Mouse (Mus musculus) liver, embryonic 14.5 days (tissue): Measurements from ENCODE around the gene Trib3. TPM values are rescaled to one million over a fixed set of nuclear protein-coding genes. Genes with fewer than 3 reads are reported as not detected.
"Not testable (repeated sequence)": the region's sequence is repeated elsewhere in the genome, so short reads cannot be mapped to it uniquely, and the experiment has no call there.

Experiments used
- ATAC-seq: fragments of 200-750 bp; cut with Nextera tagmentation; 2 replicates; pipeline ENCODE4 v1.8.0; 2017; ENCODE audit warnings: moderate number of reproducible peaks, mild to moderate bottlenecking, moderate library complexity; ENCODE audit not compliant: insufficient read depth
- DNase-seq, 3 experiments: peaks; one replicate each; pipeline ENCODE4 v3.0.0-alpha.2; 2012 to 2013; ENCODE audit warnings: low read depth in 3 of 3, low spot score in 3 of 3
- H3K27ac ChIP-seq: fragments of 300-500 bp; sonication (generic); 2 replicates; pipeline ENCODE4 v1.5.1; 2014; ENCODE audit warnings: moderate library complexity, mild to moderate bottlenecking, control low read depth, inconsistent platforms
- H3K27me3 ChIP-seq: fragments of 300-500 bp; sonication (generic); 2 replicates; pipeline ENCODE4 v1.6.1; 2014; ENCODE audit warnings: mild to moderate bottlenecking, low read length, moderate library complexity; ENCODE audit not compliant: control insufficient read depth, insufficient read depth
- H3K36me3 ChIP-seq: fragments of 300-500 bp; sonication (generic); replicated peaks from 2 replicates; pipeline ENCODE4 v1.6.1; 2014; ENCODE audit warnings: low read depth; ENCODE audit not compliant: control insufficient read depth, insufficient read depth
- H3K4me1 ChIP-seq, 2 experiments: fragments of 200-500 bp in 1 of 2; fragments of 300-500 bp in 1 of 2; sonication (generic) in 1 of 2; replicated peaks; 2 replicates each; pipeline ENCODE4 v1.6.1; 2012 to 2014; ENCODE audit warnings: antibody characterized with exemption in 1 of 2, inconsistent platforms in 1 of 2, low read length in 1 of 2; ENCODE audit not compliant: control insufficient read depth in 2 of 2, insufficient read depth in 2 of 2
- H3K4me2 ChIP-seq: fragments of 300-500 bp; sonication (generic); 2 replicates; pipeline ENCODE4 v1.6.1; 2014; ENCODE audit warnings: low read depth, mild to moderate bottlenecking, control low read depth, moderate library complexity
- H3K4me3 ChIP-seq, 2 experiments: fragments of 200-500 bp in 1 of 2; fragments of 300-500 bp in 1 of 2; sonication (generic) in 1 of 2; 2 replicates each; pipeline ENCODE4 v1.5.1; 2012 to 2014; ENCODE audit warnings: low read depth in 2 of 2, low read length in 2 of 2, mild to moderate bottlenecking in 2 of 2, control low read depth in 1 of 2, inconsistent platforms in 1 of 2, moderate library complexity in 1 of 2; ENCODE audit not compliant: insufficient read depth in 1 of 2
- H3K9ac ChIP-seq: fragments of 300-500 bp; sonication (generic); replicated peaks from 2 replicates; pipeline ENCODE4 v1.6.1; 2014; ENCODE audit warnings: mild to moderate bottlenecking, control low read depth, moderate library complexity
- H3K9me3 ChIP-seq: fragments of 300-500 bp; sonication (generic); 2 replicates; pipeline ENCODE4 v1.6.1; 2016; ENCODE audit warnings: low read length, mixed read lengths; ENCODE audit not compliant: control insufficient read depth
- CTCF ChIP-seq: IDR thresholded peaks from 2 replicates; pipeline ENCODE4 v1.5.1; 2016; ENCODE audit warnings: antibody characterized with exemption, low read depth, control low read depth
- EP300 ChIP-seq: IDR thresholded peaks from 2 replicates; pipeline ENCODE4 v1.6.1; 2016; ENCODE audit warnings: antibody characterized with exemption, low read depth
- WGBS: fragments of 180-500 bp; shearing (Covaris S2); extraction: QIAGEN DNeasy Blood & Tissue Kit; methylation state at CpG from one replicate; pipeline ENCODE4 v1.1.7; 2014; ENCODE audit not compliant: insufficient replicate concordance; 5-methylcytosine and 5-hydroxymethylcytosine counted together
- polyA plus RNA-seq, 2 experiments: library from polyadenylated mRNA; depleted of rRNA in 1 of 2; stranded (reverse) in 1 of 2; unstranded in 1 of 2; fragments of >200 nt; fragmentation: Nextera tagmentation in 1 of 2; extraction: Ambion mirVana in 1 of 2; gene quantifications; 2 replicates each; pipeline versions ENCODE4 v1.2.1 to v1.2.3; 2012 to 2014

Trib3 gene
- polyA plus RNA-seq, 2 experiments: 0.70 to 0.77 TPM

DNA sequence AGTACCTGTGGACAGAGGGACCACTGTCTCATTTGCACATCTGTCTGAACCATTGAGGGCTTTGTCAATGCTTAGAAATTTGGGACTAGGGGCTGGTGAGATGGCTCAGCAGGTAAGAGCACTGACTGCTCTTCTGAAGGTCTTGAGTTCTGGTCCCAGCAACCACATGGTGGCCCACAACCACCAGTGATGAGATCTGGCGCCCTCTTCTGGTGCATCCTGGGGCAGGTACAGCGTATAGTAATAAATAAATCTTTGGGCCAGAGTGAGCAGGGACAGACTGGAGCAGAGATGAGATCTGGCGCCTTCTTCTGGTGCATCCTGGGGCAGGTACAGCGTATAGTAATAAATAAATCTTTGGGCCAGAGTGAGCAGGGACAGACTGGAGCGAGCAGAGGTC lies 15.1 kb upstream of the Trib3 start:
- not testable (repeated sequence) for H3K9me3 ChIP-seq, DNase-seq, H3K9ac ChIP-seq, H3K36me3 ChIP-seq, H3K27ac ChIP-seq, H3K4me2 ChIP-seq, H3K4me1 ChIP-seq, H3K4me3 ChIP-seq, ATAC-seq, H3K27me3 ChIP-seq
- WGBS: 74% methylated on average over 5 of the region's 5 CpGs
- peak; percentile 69 for TF ChIP-seq CTCF

DNA sequence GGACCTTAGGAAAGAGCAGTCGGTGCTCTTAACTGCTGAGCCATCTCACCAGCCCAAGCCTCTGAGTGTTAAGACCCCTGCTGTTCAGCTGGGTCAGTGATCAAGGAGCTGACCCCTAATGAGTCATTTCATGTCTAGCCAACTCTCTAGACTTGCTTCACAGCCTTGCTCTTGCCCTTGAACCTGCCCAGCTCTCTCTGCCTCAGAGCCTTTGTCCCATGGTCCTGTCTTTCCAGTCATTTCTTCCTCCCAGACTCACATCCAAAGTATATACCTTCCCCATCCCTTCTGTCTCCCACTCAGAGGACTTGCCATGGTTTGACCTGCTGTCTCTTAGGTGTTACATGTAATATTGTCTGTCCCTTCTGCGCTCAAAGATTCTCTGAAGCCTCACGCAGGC lies 13.4 kb upstream of the Trib3 start:
- H3K9me3 ChIP-seq: no peaks in the 10 kb centered on the region
- no peaks in the 10 kb centered on the region for H3K27me3 ChIP-seq
- peaks cover 0 to 4% of the 10 kb centered on the region in 2 experiments; a peak in 1 of 4 replicates for H3K4me1 ChIP-seq
- no peak overlapping the region for H3K9ac ChIP-seq
- no peaks in the 10 kb centered on the region for H3K36me3 ChIP-seq
- 75% methylated on average over 3 of the region's 3 CpGs for WGBS
- DNase-seq: no peak
- no peak overlapping the region for H3K4me2 ChIP-seq
- H3K27ac ChIP-seq: no peak overlapping the region
- H3K4me3 ChIP-seq: no peak overlapping the region
- no peak for ATAC-seq
- TF ChIP-seq EP300 (no peak), CTCF (no peak)

DNA sequence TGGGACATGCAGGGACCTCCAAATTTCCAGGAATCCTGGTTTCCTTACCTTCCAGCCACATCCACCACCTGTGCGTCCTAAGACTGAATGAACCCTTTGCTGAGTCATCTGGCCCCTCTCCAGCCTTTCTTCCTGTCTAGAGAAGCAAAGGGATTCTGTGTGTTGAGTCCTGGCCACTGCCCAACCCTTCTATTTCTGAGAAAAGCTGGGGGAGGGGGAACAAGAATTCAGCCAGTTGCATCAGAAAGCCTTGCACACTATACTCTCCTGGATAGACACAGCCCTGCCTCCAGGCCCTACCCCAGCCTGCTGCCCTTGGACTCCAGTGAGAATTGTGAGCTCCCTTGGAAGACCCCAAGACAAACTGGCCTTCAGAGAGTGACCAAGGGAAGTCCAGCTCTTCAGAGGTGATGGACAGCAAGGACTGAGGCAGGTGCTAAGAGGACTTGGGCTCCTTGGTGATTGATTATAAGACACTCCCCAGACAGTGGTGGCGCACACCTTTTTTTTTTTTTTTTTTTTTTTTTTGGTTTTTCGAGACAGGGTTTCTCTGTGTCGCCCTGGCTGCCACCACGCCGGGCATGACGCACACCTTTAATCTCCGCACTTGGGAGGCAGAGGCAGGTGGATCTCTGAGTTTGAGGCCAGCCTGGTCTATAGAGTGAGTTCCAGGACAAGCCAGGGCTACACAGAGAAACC lies 6.2 kb upstream of the Trib3 start:
- Histone ChIP-seq H3K36me3 (no peaks in the 10 kb centered on the region), H3K27ac (no peak overlapping the region), H3K4me1 (peaks cover 18 to 36% of the 10 kb centered on the region in 2 experiments), H3K4me3 (no peak overlapping the region), H3K27me3 (no peaks in the 10 kb centered on the region), H3K9ac (no peak overlapping the region), H3K4me2 (no peak overlapping the region), H3K9me3 (no peaks in the 10 kb centered on the region)
- no peak for TF ChIP-seq CTCF
- no peak for TF ChIP-seq EP300
- DNase-seq (no peak), ATAC-seq (no peak)
- 61% methylated on average over 8 of the region's 8 CpGs for WGBS

DNA sequence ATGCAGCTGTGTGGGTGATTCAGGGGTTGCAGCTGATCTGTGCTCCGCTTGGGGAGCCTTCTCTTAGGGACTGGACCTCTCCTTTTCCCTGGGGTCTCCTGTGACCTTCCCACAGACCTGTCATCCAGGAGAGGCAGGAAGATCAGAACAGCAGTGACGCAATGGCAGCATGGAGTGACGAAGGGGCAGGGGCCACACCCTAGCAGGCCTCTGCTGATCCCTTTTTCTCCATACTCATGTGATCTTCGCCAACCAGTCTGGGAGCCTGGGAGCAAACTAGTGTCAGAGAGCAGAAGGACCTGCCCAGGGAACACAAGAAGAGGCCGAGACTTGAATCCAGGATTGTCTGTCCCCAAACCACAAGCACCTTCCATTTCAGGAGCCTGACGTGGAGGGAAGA lies 5.4 kb upstream of the Trib3 start:
- ATAC-seq: no peak
- peaks cover 18 to 41% of the 10 kb centered on the region in 2 experiments for H3K4me1 ChIP-seq

DNA sequence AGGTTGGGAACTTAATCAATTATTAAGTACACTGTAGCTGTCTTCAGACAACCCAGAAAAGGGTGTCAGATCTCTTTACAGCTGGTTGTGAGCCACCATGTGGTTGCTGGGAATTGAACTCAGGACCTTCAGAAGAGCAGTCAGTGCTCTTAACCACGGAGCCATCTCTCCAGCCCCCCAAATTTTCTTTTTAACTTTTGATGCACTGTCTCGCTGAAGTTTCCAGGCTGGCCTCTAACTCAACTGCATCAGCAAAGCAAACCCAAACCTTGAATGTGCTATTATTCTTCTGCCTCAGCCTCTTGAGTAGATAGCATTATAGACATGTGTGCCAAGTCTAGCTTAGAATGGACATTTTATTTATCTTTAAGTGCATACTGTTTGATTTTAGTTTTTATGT lies 3.9 kb upstream of the Trib3 start:
- no peak overlapping the region for H3K4me2 ChIP-seq
- H3K4me1 ChIP-seq: peaks cover 18 to 44% of the 10 kb centered on the region in 2 experiments
- H3K36me3 ChIP-seq: no peaks in the 10 kb centered on the region
- no peaks in the 10 kb centered on the region for H3K27me3 ChIP-seq
- 61% methylated on average over 2 of the region's 2 CpGs for WGBS
- no peak for ATAC-seq
- H3K9me3 ChIP-seq: no peaks in the 10 kb centered on the region
- H3K27ac ChIP-seq: peak overlapping the region; percentile 85
- H3K9ac ChIP-seq: no peak overlapping the region
- no peak for DNase-seq
- H3K4me3 ChIP-seq: no peak overlapping the region
- TF ChIP-seq EP300 (no peak), CTCF (no peak)

More for the DNA sequence above, 5.4 kb upstream of the Trib3 start:
- Histone ChIP-seq H3K36me3 (no peaks in the 10 kb centered on the region), H3K4me3 (no peak overlapping the region), H3K9me3 (no peaks in the 10 kb centered on the region), H3K4me2 (no peak overlapping the region), H3K27ac (no peak overlapping the region), H3K27me3 (no peaks in the 10 kb centered on the region), H3K9ac (no peak overlapping the region)
- 66% methylated on average over 6 of the region's 6 CpGs for WGBS
- no peak for DNase-seq
- TF ChIP-seq CTCF: no peak
- TF ChIP-seq EP300: no peak
